Mouse (Mus musculus): ENCODE data around the gene Hist1h2bc.

- TF ChIP-seq MYOD1 (IDR thresholded peaks at IDR 0.05; ENCODE audit: control insufficient read depth, insufficient read length, low read depth) (no peak), CTCF (IDR thresholded peaks at IDR 0.05; ENCODE audit: control insufficient read depth, insufficient read depth, insufficient read length) (no peak), FOSL1 (IDR thresholded peaks at IDR 0.05; ENCODE audit: insufficient read depth, low read length, poor library complexity, severe bottlenecking) (no peak), MAX (IDR thresholded peaks at IDR 0.05) (no peak), USF1 (IDR thresholded peaks at IDR 0.05; ENCODE audit: low read depth) (no peak)
Measured at GRCm38 (mm10) chr13:23699767-23700166, 15.8 kb downstream of the Hist1h2bc start.
